Mouse (Mus musculus) brain, embryonic 14.5 days (tissue): ENCODE data around the gene Ubald1.

Source experiments
- CTCF ChIP-seq: fragments of 200-500 bp; IDR thresholded peaks from 2 replicates; pipeline ENCODE4 v1.5.1; 2012; ENCODE audit warnings: inconsistent platforms, mild to moderate bottlenecking, moderate library complexity, borderline replicate concordance; ENCODE audit not compliant: insufficient read depth, insufficient read length; ENCODE audit errors: extremely low read depth
- POLR2A ChIP-seq: fragments of 200-500 bp; IDR thresholded peaks from 2 replicates; pipeline ENCODE4 v1.6.1; 2012; ENCODE audit warnings: mild to moderate bottlenecking, inconsistent platforms, borderline replicate concordance; ENCODE audit not compliant: poor library complexity, insufficient read depth, insufficient read length, severe bottlenecking; ENCODE audit errors: extremely low read depth

DNA sequence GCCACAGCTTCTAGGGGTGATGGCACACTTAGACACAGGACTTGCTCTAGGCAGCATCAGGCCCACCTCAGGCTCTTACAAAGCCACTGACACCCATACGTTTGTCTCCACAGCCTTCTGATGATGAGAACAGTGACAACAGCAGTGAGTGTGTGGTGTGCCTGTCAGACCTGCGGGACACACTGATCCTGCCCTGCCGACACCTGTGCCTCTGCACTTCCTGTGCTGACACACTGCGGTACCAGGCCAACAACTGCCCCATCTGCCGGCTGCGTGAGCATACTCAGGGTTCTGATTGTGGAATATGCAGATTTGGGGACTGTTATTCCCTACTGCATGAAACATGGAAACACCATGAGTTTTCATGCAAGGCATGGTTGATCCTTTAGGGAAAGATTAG is 42.4 kb upstream of the Ubald1 start:
- TF ChIP-seq CTCF = no peak
- TF ChIP-seq POLR2A = no peak
